Mouse (Mus musculus) CH12.LX (cell line): ENCODE results near the gene Snx10.

Experiments used
- CTCF ChIP-seq, 2 experiments: IDR thresholded peaks in 1 of 2; conservative IDR thresholded peaks in 1 of 2; 2 replicates each; pipeline ENCODE4 v1.5.1; 2011 to 2012; ENCODE audit warnings: low read depth in 2 of 2, low read length in 2 of 2, improper control_type of control experiment in 1 of 2, inconsistent platforms in 1 of 2, mild to moderate bottlenecking in 1 of 2, moderate library complexity in 1 of 2
- E2F4 ChIP-seq: IDR thresholded peaks from 2 replicates; pipeline ENCODE4 v1.6.1; 2011; ENCODE audit warnings: low read depth, low read length, improper control_type of control experiment; ENCODE audit not compliant: insufficient replicate concordance
- EP300 ChIP-seq: IDR thresholded peaks from 2 replicates; pipeline ENCODE4 v1.6.1; 2011; ENCODE audit warnings: low read length, improper control_type of control experiment
- HCFC1 ChIP-seq: IDR thresholded peaks from 2 replicates; pipeline ENCODE4 v1.6.1; 2012; ENCODE audit warnings: low read depth, mild to moderate bottlenecking, inconsistent platforms, low read length, improper control_type of control experiment
- POLR2A ChIP-seq: IDR thresholded peaks from 2 replicates; pipeline ENCODE4 v1.6.1; 2011; ENCODE audit warnings: low read depth, mild to moderate bottlenecking, improper control_type of control experiment, low read length
- USF2 ChIP-seq: conservative IDR thresholded peaks from 2 replicates; pipeline ENCODE4 v1.6.1; 2011; ENCODE audit warnings: low read depth, low read length, improper control_type of control experiment

- TF ChIP-seq E2F4: no peak
- TF ChIP-seq HCFC1: no peak
- TF ChIP-seq POLR2A: no peak
- no peak for TF ChIP-seq USF2
- TF ChIP-seq CTCF (conservative IDR thresholded peaks at IDR 0.05 in 1 of 2, IDR thresholded peaks at IDR 0.05 in 1 of 2; ENCODE audit: low read depth in 2 of 2, low read length in 2 of 2): no peak
- TF ChIP-seq EP300: no peak
Measured at GRCm38 (mm10) chr6:51540525-51540924, 16.8 kb downstream of the Snx10 start.
